Mouse (Mus musculus) neural tube, embryonic 10.5 days (tissue): Measurements from ENCODE around the gene Zfp442.
"Not testable (repeated sequence)": the region's sequence is repeated elsewhere in the genome, so short reads cannot be mapped to it uniquely, and the experiment has no call there.

Source experiments
- DNase-seq: peaks from one replicate; pipeline ENCODE4 v3.0.0-alpha.2; 2017; ENCODE audit warnings: low spot score; ENCODE audit errors: extremely low spot score

The Zfp442 gene

DNA sequence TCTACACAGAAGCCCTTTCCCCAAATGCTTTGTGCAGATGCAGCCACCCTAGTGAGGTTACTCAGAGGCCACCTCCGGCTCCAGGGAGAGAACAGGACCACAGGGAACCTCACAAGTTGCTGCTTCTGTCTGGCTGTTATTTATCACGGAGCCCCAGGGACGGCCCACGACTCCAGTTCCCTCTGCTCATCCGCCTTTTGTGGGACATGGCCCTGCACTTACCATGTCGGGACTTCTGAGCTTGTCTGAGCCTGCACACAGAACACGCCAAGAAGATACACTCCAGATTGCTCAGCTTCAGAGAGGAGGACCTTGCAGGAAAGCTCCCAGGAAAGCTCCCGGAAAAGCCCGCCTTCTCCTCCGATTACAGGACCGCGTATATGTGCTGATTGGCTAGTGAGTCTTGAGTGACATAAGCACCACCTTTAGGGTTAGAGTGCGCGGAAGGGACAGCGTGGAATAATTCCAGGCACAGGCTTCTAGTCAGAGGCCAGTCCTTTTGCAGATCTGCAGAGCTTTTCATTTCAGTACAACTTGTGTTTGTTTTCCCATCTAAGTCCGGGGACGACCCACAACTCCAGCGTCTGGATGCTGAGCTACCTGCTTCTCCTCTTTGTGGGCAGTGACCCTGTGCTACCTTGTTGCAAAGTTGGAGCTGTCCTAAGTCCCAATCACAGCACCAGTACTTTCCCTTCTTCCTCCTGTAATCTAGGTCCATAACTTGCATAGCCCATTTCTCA, at the start of gene Zfp442:
TSS of gene Zfp442 (minus strand) at position 307 of the 740 bp plus-strand sequence.
- peak; percentile 71 for DNase-seq

- peak; percentile 20 for DNase-seq
These were observed 49.1 kb upstream of the Zfp442 start for GRCm38 (mm10) chr2:150500124-150500973.

DNA sequence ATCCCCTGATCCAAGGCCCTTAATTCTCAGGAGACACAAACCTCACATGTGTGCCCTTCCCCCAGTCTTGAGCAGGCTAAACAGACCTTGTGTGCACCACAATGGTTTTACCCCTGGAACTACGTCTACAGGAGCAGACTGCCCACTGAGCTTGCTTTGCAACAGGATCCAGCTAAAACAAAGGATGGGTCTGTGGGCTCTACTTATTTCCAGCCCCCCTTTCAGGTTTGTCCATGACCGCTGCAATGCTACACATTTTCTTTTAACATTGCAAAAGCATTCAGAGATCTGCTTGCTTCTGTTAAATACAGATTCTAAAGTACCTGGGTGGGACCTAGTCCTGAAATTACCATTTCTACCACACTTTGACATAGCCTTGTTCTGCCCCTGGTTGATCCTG, 41.7 kb upstream of the Zfp442 start:
- DNase-seq, result no peak

DNA sequence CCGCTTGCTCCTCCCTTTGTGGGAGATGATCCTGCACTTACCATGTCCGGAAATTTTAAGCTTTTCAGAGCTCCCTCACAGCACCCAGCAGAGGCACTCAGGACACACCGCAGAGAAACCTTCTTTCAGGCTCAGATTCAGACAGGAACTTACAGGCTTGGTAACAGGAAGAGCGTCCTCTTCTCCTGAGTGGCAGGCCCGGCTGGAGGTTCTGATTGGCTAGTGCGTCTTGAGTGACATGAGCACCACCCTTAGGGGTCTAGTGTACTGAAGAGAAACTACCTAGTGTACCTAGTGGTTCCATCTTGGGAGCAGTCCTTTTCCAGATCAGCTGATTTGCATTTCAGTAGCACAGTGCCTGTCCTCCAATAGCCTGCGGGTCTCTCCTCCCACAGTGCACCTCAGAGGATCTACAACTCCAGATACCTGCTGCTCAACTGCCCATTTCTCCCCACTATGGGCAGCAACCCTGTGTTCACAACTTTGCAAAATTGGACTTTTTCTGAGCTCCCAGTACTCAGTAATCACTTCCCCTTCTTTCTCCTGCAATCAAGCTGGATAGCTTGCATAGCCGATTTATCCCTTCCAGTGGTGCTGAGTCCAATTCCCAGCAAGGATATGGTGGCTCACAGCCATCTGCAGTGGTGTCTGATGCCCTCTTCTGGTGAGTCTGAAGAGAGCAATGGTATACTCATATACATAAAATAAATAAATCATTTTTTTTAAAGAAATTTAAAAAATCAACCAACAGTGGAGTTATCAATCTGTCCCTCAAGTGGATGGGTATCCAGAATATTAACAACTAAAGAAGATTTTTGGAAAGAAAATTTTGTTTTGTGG, 33.9 kb upstream of the Zfp442 start, which contains the start of gene Zfp345:
TSS of gene Zfp345 (minus strand) at position 153 of the 840 bp plus-strand sequence.
- not testable (repeated sequence) for DNase-seq

DNA sequence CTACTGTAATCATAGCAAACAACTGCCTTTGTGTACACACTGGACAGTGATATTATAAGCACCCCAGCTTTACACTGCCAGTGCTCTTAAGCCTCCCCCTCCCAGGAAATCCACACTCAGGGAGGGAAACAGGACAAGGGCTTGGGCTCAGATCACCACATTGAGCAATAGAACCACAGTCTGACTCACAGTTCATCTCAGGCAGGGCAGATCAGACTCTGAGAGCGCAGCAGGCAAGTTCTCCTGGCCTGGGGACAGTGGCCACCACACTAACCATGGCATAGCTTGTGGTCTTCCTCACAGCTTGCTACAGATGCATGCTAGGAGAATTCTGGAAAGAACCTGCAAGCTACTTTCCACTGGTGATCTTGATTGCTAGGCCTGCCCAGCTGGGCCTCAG, 12.2 kb downstream of the Zfp442 start:
- not testable (repeated sequence) for DNase-seq

GRCm38 (mm10) chr2:150412146-150412545, 39.1 kb downstream of the Zfp442 start:
- not testable (repeated sequence) for DNase-seq

DNA sequence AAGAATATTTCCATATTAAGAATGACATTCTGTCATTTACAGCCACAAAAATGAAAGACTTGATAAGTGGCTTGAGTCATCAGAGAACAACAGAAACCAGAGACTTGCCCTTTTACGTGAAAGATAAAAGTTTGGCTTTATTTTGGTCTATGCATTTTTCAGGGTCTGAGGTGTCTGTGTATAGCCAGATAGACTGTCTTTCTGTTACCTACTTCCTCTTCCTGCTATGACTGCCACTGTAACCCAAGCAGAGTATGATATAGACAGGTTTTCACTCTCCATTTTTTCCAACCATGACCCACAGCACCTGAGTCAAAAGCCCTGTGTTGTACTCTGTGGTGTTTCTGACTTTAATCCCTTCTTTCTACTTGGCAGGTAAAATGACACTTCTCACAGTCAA, 61.1 kb downstream of the Zfp442 start:
- DNase-seq, result no peak

DNA sequence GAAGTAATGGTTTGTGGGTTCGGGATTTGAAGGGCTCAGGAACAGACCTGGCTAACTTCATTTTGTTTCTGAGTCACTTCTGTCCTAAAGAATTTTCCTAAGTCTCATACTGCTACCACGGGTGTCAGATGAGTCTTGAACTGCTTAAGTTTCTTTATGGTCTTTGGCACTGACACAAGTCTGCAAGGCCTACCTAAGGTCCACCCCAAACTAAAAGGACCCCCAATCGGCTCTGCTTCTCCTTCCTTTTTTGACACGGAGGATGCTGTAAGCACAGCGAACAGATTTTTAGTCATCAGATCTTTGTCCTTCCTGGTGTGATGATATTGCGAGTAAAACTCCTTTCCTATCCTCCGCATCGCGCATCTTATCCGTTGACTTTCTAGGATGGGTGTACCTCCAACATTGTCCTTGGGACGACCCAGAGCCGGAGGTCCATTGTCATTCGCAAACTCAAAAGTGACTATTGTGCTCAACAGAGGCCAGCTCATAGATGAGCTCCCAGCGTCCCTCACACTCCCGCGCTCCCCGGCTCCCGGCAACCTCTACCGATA, 65.7 kb downstream of the Zfp442 start:
- DNase-seq, result not testable (repeated sequence)

- no peak for DNase-seq
These were observed 88.4 kb downstream of the Zfp442 start for GRCm38 (mm10) chr2:150362878-150363229.

GRCm38 (mm10) chr2:150362113-150362877, 89.0 kb downstream of the Zfp442 start, which contains the start of gene 3300002I08Rik:
Gene 3300002I08Rik (minus strand): TSS chr2:150362765.
- DNase-seq, result peak; percentile 81
